Mouse (Mus musculus) gastrocnemius, adult 2 months (tissue): Measurements from ENCODE around the gene Prss48. TPM values are rescaled to one million over a fixed set of nuclear protein-coding genes. Genes with fewer than 3 reads are reported as not detected.

Source experiments
- DNase-seq: peaks from one replicate; pipeline ENCODE4 v3.0.0; 2022
- H3K27ac ChIP-seq: fragments of 200-600 bp; 2 replicates; pipeline ENCODE4 v1.8.1; 2022; ENCODE audit warnings: mild to moderate bottlenecking
- H3K4me3 ChIP-seq: fragments of 200-600 bp; 2 replicates; pipeline ENCODE4 v1.8.1; 2022; ENCODE audit warnings: mild to moderate bottlenecking, moderate library complexity
- CTCF ChIP-seq: fragments of 200-600 bp; IDR thresholded peaks from 2 replicates; pipeline ENCODE4 v1.8.1; 2022; ENCODE audit warnings: antibody characterized with exemption, mild to moderate bottlenecking, moderate library complexity
- intact Hi-C: fragments of 180-260 bp; cut with DNase I; formaldehyde crosslinking; loops from one replicate; pipeline ENCODE4 v1.15.1; 2025
- long read RNA-seq, 2 experiments: library from polyadenylated mRNA; stranded (forward); transcript quantifications; one replicate each; pipeline ENCODE4 v2.0.0; 2021
- total RNA-seq, 2 experiments: library from RNA; stranded (reverse); gene quantifications; 2 replicates each; pipeline ENCODE4 v1.2.3; 2021

Prss48 gene
- not detected for total RNA-seq
- long read RNA-seq, experiment 1: 0 reads
- long read RNA-seq, experiment 2: 0 reads

DNA sequence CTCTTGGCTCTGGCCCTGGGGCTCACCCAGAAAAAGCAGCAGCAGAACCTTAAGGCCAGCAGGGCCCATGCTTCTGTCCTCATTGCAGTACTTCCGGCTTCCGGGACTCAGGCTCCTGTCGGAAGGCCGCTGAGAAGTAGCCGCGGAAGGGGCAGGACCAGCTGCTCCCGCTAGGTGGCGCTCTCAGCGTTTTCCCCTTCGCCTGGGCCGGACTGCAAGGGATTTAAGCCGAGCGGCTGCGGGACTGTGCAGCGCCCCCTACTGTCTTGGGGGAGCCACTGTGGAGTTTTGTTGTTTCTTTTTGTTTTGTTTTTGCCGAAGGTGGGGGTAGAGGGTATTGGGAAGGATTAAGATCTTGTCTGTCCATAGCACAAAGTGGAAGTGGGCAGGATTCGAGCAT is at the start of gene Prss48:
TSS of gene Prss48 (minus strand) at position 69 of the 400 bp plus-strand sequence.
- intact Hi-C loops: no loop called here
- no peak within 1 kb of the TSS for H3K4me3 ChIP-seq
- peak; percentile 40 for TF ChIP-seq CTCF
- peak; percentile 30 for DNase-seq
- H3K27ac ChIP-seq: no peak within 1 kb of the TSS

DNA sequence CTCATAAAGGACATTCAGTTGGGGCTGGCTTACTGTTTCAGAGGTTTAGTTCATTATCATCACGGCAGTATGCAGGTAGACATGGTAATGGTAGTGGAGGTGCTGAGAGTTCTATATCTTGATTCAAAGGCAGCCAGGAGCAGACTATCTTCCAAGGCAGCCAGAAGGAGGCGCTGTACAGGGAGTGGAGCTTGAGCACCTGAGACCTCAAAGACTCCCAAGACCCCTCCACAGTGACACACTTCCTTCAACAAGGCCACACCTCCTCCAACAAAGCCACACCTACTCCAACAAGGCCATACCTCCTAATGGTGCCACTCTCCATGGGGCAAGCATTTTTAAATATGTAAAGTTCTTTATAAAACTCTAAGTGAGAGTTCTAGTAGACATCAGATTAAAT is 46.8 kb upstream of the Prss48 start:
- no peak overlapping the region for H3K27ac ChIP-seq
- H3K4me3 ChIP-seq: no peak overlapping the region
- intact Hi-C loops: no loop called here
- no peak for DNase-seq
- no peak for TF ChIP-seq CTCF

DNA sequence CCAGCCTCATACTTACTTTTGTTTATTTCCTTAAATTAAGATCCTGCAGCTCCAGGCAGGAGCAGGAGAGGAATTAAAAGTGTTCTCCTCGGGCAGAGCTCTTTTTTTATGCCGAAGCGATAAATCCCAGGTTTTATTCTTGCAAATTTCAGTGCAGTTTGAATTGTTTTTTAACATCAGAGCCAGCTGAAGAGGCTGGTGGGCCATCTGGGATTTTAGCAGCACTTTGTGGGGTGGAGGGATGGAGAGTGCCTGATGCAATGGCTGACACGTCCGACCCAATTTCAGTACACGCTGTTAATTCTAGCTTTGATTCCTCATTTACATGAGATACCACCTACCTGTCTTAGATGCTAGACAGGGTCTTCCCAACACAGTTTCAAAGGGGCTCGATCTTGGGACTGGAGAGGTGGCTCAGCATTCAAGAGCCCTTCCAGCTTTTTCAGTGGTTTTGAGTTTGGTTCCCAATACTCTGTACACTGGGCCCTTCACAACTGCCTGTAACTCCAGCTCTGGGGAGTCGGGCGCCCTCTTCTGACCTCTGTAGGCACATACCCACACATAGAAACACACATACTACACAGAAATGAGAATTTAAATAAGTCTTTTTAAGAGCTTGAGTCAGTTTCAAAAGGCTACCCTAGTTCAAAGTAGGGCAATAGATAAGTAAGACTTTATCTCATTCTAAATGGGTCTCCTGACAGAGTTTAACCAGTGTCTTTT is 45.6 kb upstream of the Prss48 start:
- TF ChIP-seq CTCF: no peak
- intact Hi-C loops: no loop called here

GRCm38 (mm10) chr3:86040286-86041201 is 38.3 kb upstream of the Prss48 start:
- Histone ChIP-seq H3K4me3 (peak overlapping the region; percentile 63), H3K27ac (peak overlapping the region; percentile 81)
- peak; percentile 49 for DNase-seq
- intact Hi-C loops: no loop called here
- no peak for TF ChIP-seq CTCF

More for the DNA sequence above, 45.6 kb upstream of the Prss48 start:
- Histone ChIP-seq H3K27ac (no peak overlapping the region), H3K4me3 (no peak overlapping the region)
- DNase-seq: no peak

- intact Hi-C loops: no loop called here
- peak; percentile 83 for DNase-seq
- peak overlapping the region; percentile 81 for H3K27ac ChIP-seq
- no peak for TF ChIP-seq CTCF
- H3K4me3 ChIP-seq: peak overlapping the region; percentile 63
Observed at GRCm38 (mm10) chr3:86038648-86039047, 36.4 kb upstream of the Prss48 start.

DNA sequence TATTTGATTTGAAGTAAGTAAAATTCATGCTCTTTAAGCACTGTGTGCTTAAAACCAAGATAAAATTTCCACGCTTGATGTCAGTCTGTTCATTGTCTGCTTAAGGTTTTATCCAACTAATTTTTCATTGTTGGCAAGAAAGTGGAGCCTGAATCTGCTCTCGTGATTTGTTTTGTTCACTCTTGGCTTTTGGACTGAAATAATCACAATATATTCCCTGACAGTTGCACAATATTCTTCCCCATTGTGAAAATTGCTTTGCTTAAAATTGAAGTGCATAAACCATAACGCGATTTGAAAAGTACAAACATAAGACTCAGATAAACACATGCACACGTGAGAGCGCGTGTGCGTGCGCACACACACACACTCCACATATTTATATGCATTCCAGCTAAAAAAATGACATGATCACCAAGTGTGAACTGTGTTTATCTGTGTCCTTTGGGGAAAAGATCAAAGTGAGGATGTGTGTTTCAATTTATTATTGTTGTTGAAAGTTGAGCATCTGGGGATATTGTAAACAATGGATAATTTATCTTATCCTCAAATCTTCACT is 35.7 kb upstream of the Prss48 start:
- intact Hi-C loops: no loop called here
- TF ChIP-seq CTCF: no peak
- H3K27ac ChIP-seq: peak overlapping the region; percentile 81

DNA sequence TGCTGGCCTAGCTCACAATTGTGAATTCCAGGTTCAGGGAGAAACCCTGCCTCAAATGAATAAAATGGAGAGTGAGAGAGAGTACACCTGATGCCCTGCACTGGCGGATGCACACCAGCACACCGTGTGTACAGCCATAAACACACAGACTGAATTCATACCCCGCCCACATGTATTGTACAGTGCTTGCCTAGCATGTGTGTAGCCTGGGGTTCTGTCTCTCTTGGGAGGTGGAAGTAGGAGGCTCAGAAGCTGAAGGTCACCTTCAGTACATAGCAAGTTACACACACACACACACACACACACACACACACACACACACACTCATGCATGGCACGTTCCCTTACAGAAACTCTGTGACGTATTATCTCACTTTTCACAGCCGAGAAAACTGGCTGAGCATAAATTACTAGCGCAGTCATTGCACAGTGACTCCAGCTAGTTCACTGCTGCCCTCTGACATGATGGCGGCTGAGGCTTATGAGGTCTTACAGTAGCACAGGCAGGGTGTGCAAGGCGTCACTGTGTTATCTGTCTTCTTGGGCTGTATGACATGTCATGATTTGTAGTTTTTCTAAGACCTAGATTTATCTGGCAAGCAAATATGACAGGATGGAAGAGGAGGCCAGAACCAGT is 31.3 kb upstream of the Prss48 start:
- Histone ChIP-seq H3K4me3 (no peak overlapping the region), H3K27ac (no peak overlapping the region)
- TF ChIP-seq CTCF: no peak
- DNase-seq: no peak
- intact Hi-C loops: no loop called here

More for the DNA sequence above, 35.7 kb upstream of the Prss48 start:
- DNase-seq: no peak
- H3K4me3 ChIP-seq: no peak overlapping the region; the same call in 1 of the 2 replicates

DNA sequence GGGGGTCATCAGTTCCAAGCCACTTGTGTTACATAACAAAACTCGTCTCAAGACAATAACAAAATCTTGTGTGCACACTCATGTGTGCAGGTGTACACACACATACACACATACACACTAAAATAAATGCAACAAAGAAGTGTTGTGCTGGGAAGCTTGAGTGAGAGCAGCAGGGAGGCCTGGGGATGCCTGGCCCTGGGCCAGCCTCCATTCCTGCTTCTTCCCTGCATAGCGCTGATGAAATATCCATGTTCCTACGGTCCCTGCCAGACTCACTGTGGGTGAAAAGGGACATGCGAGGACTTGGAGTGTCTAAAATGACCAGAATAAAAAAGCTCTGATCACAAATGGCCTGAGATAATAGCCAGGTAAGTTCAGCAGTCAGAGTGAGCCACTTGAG is 28.3 kb upstream of the Prss48 start:
- TF ChIP-seq CTCF: no peak

GRCm38 (mm10) chr3:86028658-86029375 is 26.5 kb upstream of the Prss48 start:
- no peak overlapping the region for H3K27ac ChIP-seq
- TF ChIP-seq CTCF: no peak
- intact Hi-C loops: no loop called here
- DNase-seq: no peak
- no peak overlapping the region for H3K4me3 ChIP-seq

More for the DNA sequence above, 28.3 kb upstream of the Prss48 start:
- Histone ChIP-seq H3K27ac (no peak overlapping the region), H3K4me3 (no peak overlapping the region)
- intact Hi-C loops: no loop called here
- no peak for DNase-seq

- DNase-seq: no peak
- intact Hi-C loops: no loop called here
- no peak overlapping the region for H3K27ac ChIP-seq
- H3K4me3 ChIP-seq: no peak overlapping the region
- no peak for TF ChIP-seq CTCF
Observed at GRCm38 (mm10) chr3:86025341-86026137, 23.2 kb upstream of the Prss48 start.
